Mouse (Mus musculus) adipose tissue, adult 10 weeks (tissue): ENCODE data around the gene Zfp971. TPM values are rescaled to one million over a fixed set of nuclear protein-coding genes. Genes with fewer than 3 reads are reported as not detected.

ENCODE experiments used
- polyA plus RNA-seq: library from polyadenylated mRNA; stranded (reverse); fragments of 350-450 nt; fragmentation: Illumina TruSeq; extraction: RNeasy Lipid Tissue Mini Kit (QIAGEN cat#74804); gene quantifications from one replicate; pipeline ENCODE4 v1.2.3, GENCODE M21; 2014; ENCODE audit warnings: low read depth, low replicate concordance

Zfp971 gene
- polyA plus RNA-seq: 9.8 TPM

GRCm38 (mm10) chr2:178023011-178023611 is at the start of gene Zfp971:
Zfp971 (plus strand) TSS chr2:178023284.

GRCm38 (mm10) chr2:178078166-178078717 is 55.2 kb downstream of the Zfp971 start, which contains the start of gene Zfp931:
Zfp931 (minus strand) TSS chr2:178078476.

Other genes starting within 250 kb of the Zfp971 start
- 33.9 TPM for gene Gm14325, start 182.9 kb upstream of the Zfp971 start, polyA plus RNA-seq
- 7.2 TPM for gene Gm14327, start 126.2 kb upstream of the Zfp971 start, polyA plus RNA-seq
- 0.71 TPM for gene Zfp972, start 97.7 kb upstream of the Zfp971 start, polyA plus RNA-seq
- gene Gm14326, start 66.0 kb upstream of the Zfp971 start, polyA plus RNA-seq: 18.1 TPM
- gene Zfp931, start 55.2 kb downstream of the Zfp971 start, polyA plus RNA-seq: 12.8 TPM
- gene Phactr3, start 95.7 kb downstream of the Zfp971 start, polyA plus RNA-seq: 0.29 TPM